Mouse (Mus musculus) kidney, adult 8-10 months (tissue): Measurements from ENCODE around the gene Gm8298.
"Not testable (repeated sequence)": the region's sequence is repeated elsewhere in the genome, so short reads cannot be mapped to it uniquely, and the experiment has no call there.

ENCODE experiments used
- DNase-seq, 2 experiments: peaks; one replicate each; pipeline ENCODE4 v3.0.0; 2022

Gene Gm8298

DNA sequence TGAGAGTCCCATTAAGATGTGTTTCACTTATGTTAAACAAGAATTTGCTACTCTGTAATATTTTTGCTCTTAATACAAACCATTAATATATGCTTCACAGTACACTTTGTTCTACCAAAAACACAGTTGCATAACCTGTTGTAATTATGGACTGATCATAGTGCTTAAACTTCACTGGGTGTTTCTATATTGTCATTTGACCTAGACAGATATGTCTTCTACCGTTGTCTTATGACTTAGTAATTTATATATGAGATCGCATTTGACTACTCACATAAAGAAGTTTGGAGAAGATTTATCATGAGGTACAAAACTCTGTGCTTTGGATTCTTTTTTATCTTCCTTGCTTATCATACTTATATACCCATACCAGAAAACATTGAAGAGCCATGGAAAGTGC lies at the start of gene Gm8298:
Gene Gm8298 (plus strand): TSS at position 301 of the 400 bp plus-strand sequence.
- no peak for DNase-seq

DNA sequence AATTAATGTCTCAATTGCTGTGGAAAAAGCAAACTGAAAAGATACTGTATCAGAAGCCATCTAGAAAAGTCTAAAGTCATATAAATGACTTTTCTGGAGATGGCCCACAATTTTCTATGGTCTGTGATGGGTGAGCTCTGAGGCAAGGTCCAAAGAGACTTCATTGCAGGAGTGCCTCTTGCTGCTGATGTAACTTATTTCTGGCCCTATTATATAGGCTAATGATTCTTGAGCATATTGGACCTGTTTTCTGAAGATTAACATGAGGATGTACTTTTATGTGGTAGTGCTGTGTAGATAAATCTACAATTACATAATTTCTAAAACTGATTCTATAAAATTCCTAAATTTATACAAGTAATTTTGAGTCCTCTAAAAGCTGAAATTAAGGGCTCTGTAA lies 47.7 kb upstream of the Gm8298 start:
- DNase-seq, result no peak

DNA sequence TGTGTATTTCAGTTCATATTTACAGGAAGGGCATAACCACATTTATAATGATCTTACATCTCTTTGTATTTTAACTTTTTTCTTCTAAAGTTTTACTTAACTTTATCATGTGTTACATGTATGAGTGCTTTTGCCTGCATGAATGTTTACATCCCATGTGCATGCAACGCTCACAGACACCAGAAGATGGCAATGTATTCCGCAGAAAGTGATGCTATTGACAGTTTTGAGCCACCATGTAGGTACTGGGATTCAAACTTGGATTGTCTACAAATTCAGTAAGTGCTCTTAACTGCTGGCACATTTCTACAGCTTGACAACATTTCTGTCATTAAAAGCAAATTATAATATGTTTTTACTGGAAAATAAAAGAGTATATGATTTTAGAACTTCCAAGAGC lies 9.9 kb downstream of the Gm8298 start:
- peak; percentile 9 to 58 for DNase-seq

DNA sequence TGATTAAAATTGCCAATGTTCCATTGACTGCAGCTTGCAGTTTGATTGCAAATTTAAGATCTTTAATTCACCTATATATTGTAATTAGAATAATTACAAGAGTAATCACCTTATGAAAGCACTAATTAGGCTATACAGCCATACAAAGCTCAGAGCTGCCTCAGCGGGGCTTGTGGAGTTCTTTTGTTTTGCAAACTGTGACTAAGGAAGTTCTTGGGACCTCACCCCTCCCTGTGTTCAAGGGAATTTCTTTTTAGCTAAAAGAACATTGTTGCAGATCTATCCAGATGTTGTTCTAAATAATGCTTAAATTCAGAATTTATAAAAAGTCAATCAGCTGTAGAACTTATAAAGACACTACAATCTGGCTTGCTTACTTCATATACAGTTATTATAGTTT lies 16.8 kb downstream of the Gm8298 start:
- DNase-seq, result not testable (repeated sequence)

DNA sequence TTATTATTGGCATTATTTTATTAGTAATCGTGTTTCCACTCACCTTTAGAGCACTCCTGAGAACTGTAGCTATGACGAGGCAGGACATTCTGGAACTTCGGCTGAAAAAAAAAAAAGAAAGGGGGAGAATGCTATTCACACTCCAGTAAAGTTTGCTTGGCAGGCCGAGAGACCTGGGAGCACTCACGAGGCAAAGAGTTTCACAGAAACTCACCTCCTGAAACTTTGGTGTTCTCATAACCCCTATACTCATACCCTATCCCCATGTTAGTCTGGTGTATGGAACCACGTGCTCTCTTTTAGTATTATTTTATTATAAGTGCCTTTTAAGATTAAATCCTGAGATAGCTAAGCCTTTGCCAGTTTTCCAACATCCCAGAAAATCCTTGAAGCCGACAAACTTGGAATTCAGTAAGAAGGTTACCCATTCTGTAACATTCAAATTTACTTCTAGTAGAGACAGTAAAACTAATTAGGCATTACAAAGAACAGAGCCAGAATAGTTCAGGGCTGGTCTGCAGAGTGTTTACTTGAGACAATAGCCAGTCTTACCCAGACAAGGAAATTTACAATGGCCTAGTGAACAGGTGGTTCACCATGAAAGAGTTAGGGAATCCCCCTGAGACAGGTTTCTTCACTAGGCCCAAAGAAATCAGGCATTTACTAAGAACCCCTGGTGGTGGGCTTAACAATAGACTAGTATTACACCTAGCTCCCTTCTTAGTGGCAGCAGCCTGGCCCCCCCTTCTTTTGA lies 19.1 kb downstream of the Gm8298 start:
- DNase-seq, result not testable (repeated sequence)

DNA sequence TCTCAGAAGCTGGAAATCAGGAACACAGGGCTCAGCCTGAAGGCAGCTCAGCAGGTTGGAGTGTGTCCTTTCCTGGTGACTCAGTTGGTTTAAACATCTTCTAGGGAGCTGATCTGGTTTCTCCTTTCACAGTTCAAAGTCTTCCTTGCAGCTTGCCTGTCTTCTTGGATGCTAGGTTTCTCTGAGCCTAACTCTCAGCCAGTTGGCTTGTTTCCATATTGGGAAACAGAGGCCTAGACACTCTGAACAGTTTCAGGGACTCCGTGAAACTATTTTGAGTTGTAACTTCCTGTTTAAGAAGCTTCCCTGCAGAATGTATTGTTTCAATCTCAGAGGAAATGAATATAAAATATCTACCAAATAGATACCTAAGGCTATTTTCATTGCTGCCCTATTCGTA lies 32.4 kb downstream of the Gm8298 start:
- DNase-seq, result no peak

DNA sequence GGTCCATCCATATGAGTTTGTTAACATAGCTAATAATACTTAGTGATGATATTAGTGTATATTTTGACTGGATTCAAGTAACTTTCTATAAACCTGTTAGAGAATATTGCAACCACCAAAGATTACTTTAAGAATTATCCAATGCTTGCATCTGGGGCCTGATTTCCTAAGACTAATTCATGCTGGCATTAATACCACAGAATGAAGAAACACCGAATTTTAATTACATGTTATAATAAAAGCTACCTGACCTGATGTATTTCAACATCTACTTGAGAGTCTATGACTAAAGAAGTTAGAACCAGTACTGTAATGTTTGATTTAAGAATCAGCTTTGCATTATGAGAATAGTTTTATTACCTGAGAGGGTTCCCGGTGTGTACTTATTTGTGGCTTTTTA lies 64.1 kb downstream of the Gm8298 start, which contains the start of gene C130079G13Rik:
Gene C130079G13Rik (plus strand): TSS at position 301 of the 400 bp plus-strand sequence.
- no peak for DNase-seq
